Mouse (Mus musculus) spleen, adult 2 months (tissue): Measurements from ENCODE around the gene Umodl1.

Experiments used
- CTCF ChIP-seq: fragments of 200-500 bp; IDR thresholded peaks from 2 replicates; pipeline ENCODE4 v1.5.1; 2011; ENCODE audit warnings: mild to moderate bottlenecking, inconsistent platforms; ENCODE audit not compliant: insufficient read depth, insufficient read length, insufficient replicate concordance; ENCODE audit errors: extremely low read depth
- POLR2A ChIP-seq: fragments of 200-500 bp; IDR thresholded peaks from 2 replicates; pipeline ENCODE4 v1.6.1; 2011; ENCODE audit warnings: low read depth, low read length, inconsistent platforms

DNA sequence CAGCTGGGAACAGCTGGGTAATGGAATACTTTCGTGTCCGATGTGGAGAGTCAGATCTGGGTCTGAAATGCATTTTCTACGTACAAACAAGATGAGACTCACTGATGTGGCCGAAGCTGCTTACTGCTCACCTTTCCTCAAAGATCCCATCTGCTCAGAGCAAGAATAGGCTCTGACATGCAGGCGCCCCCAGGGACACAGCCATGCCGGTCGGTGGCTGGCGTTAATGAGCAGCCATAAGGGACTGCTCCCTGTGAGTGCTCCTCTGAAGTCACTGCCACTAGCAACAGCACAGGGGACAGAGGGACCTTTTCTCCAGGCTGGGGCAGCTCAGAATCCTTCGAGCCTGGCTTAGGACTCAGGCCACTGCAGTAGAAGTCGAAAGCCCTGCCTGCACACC is at the start of gene Umodl1:
- TF ChIP-seq CTCF (no peak), POLR2A (no peak)
